Mouse (Mus musculus) G1E (cell line): ENCODE measurements around the gene Ercc6l2. TPM values are rescaled to one million over a fixed set of nuclear protein-coding genes. Genes with fewer than 3 reads are reported as not detected.

Experiments
- ATAC-seq: 2 replicates; pipeline ENCODE4 v1.8.0; 2016; ENCODE audit warnings: mild to moderate bottlenecking; ENCODE audit not compliant: insufficient number of reproducible peaks, poor library complexity, low FRiP score, severe bottlenecking; ENCODE audit errors: extremely low read depth
- DNase-seq: peaks from one replicate; pipeline ENCODE4 v3.0.0; 2012; ENCODE audit warnings: low spot score
- H3K27me3 ChIP-seq: 2 replicates; pipeline ENCODE4 v1.6.1; 2012; ENCODE audit warnings: mild to moderate bottlenecking, low read length, inconsistent platforms; ENCODE audit not compliant: insufficient read depth
- H3K36me3 ChIP-seq: replicated peaks from 2 replicates; pipeline ENCODE3; 2012; ENCODE audit warnings: mild to moderate bottlenecking, inconsistent platforms
- H3K4me1 ChIP-seq: 2 replicates; pipeline ENCODE4 v1.6.1; 2012; ENCODE audit warnings: low read depth, low read length, inconsistent platforms, mixed read lengths; ENCODE audit not compliant: insufficient read depth
- H3K4me3 ChIP-seq: 2 replicates; pipeline ENCODE4 v1.5.1; 2012; ENCODE audit warnings: low read depth, mild to moderate bottlenecking, inconsistent platforms, low read length, moderate library complexity, mixed read lengths
- H3K9me3 ChIP-seq: replicated peaks from 2 replicates; pipeline ENCODE4 v1.6.1; 2012; ENCODE audit warnings: inconsistent platforms
- CTCF ChIP-seq: IDR thresholded peaks from 2 replicates; pipeline ENCODE4 v1.5.1; 2012; ENCODE audit warnings: low read depth, low read length, inconsistent platforms, mixed read lengths
- GATA1 ChIP-seq: IDR thresholded peaks from 2 replicates; pipeline ENCODE4 v1.6.1; 2012; ENCODE audit warnings: borderline replicate concordance, low read length, inconsistent platforms, mixed read lengths
- GATA2 ChIP-seq: IDR thresholded peaks from 2 replicates; pipeline ENCODE4 v1.6.1; 2012; ENCODE audit warnings: low read depth, low read length, inconsistent platforms, borderline replicate concordance
- POLR2AphosphoS5 ChIP-seq: IDR thresholded peaks from 2 replicates; pipeline ENCODE4 v1.6.1; 2012; ENCODE audit warnings: low read depth, low read length, inconsistent platforms; ENCODE audit not compliant: insufficient replicate concordance
- TAL1 ChIP-seq: conservative IDR thresholded peaks from 2 replicates; pipeline ENCODE4 v1.6.1; 2012; ENCODE audit warnings: low read depth, low read length, inconsistent platforms, mixed read lengths
- polyA plus RNA-seq: library from polyadenylated mRNA; stranded (reverse); fragments of >175 nt; gene quantifications from 2 replicates; pipeline ENCODE4 v1.2.3, GENCODE M21; 2012
- total RNA-seq, 2 experiments: library from RNA; stranded (forward) in 1 of 2; stranded (reverse) in 1 of 2; fragments of 200-1000 nt in 1 of 2; fragments of >200 nt in 1 of 2; fragmentation: Nextera tagmentation in 1 of 2; gene quantifications; 2 replicates each; pipeline ENCODE4 v1.2.3; 2014 to 2017

Ercc6l2 gene
- total and polyA plus RNA-seq, 3 experiments: 11.0 to 96.8 (median 31.9) TPM

GRCm38 (mm10) chr13:63927326-63927725, 112.3 kb downstream of the Ercc6l2 start:
- H3K9me3 ChIP-seq: no peaks in the 10 kb centered on the region
- DNase-seq (no peak), ATAC-seq (no peak)
- TF ChIP-seq GATA2: no peak
- no peak for TF ChIP-seq CTCF
- TF ChIP-seq GATA1: no peak
- no peak for TF ChIP-seq TAL1
- TF ChIP-seq POLR2AphosphoS5: no peak
- H3K4me1 ChIP-seq: peaks cover 60% of the 10 kb centered on the region
- H3K27me3 ChIP-seq: no peaks in the 10 kb centered on the region
- no peaks in the 10 kb centered on the region for H3K36me3 ChIP-seq
- no peak overlapping the region for H3K4me3 ChIP-seq

GRCm38 (mm10) chr13:63929351-63929750, 114.3 kb downstream of the Ercc6l2 start:
- Histone ChIP-seq H3K4me3 (no peak overlapping the region), H3K9me3 (no peaks in the 10 kb centered on the region), H3K36me3 (no peaks in the 10 kb centered on the region), H3K4me1 (peaks cover 48% of the 10 kb centered on the region), H3K27me3 (no peaks in the 10 kb centered on the region)
- ATAC-seq (peak; percentile 62), DNase-seq (no peak)
- TF ChIP-seq CTCF (no peak), TAL1 (no peak)

GRCm38 (mm10) chr13:63929917-63930515, 115.0 kb downstream of the Ercc6l2 start:
- H3K36me3 ChIP-seq: no peaks in the 10 kb centered on the region

GRCm38 (mm10) chr13:63930525-63930924, 115.5 kb downstream of the Ercc6l2 start:
- H3K9me3 ChIP-seq: no peaks in the 10 kb centered on the region
- H3K4me3 ChIP-seq: no peak overlapping the region
- H3K4me1 ChIP-seq: peaks cover 38% of the 10 kb centered on the region
- ATAC-seq (no peak), DNase-seq (no peak)
- no peaks in the 10 kb centered on the region for H3K27me3 ChIP-seq
- no peak for TF ChIP-seq GATA1
- TF ChIP-seq TAL1: no peak
- no peak for TF ChIP-seq POLR2AphosphoS5
- no peak for TF ChIP-seq GATA2
- no peak for TF ChIP-seq CTCF
- H3K36me3 ChIP-seq: no peaks in the 10 kb centered on the region

More at GRCm38 (mm10) chr13:63929917-63930515, 115.0 kb downstream of the Ercc6l2 start:
- Histone ChIP-seq H3K4me3 (no peak overlapping the region), H3K27me3 (no peaks in the 10 kb centered on the region), H3K4me1 (peaks cover 42% of the 10 kb centered on the region), H3K9me3 (no peaks in the 10 kb centered on the region)
- no peak for DNase-seq
- no peak for TF ChIP-seq POLR2AphosphoS5
- TF ChIP-seq TAL1: no peak
- no peak for TF ChIP-seq GATA1
- TF ChIP-seq GATA2: no peak
- TF ChIP-seq CTCF: no peak
- no peak for ATAC-seq

- Histone ChIP-seq H3K4me1 (peaks cover 15% of the 10 kb centered on the region), H3K27me3 (no peaks in the 10 kb centered on the region), H3K36me3 (no peaks in the 10 kb centered on the region), H3K4me3 (no peak overlapping the region; the same call in 1 of the 2 replicates), H3K9me3 (no peaks in the 10 kb centered on the region)
- TF ChIP-seq GATA1 (no peak), CTCF (no peak), TAL1 (no peak), GATA2 (no peak), POLR2AphosphoS5 (no peak)
- no peak for ATAC-seq
- no peak for DNase-seq
Measured at GRCm38 (mm10) chr13:63936369-63936768, 121.3 kb downstream of the Ercc6l2 start.

GRCm38 (mm10) chr13:63940257-63940656, 125.2 kb downstream of the Ercc6l2 start:
- DNase-seq: no peak
- no peaks in the 10 kb centered on the region for H3K36me3 ChIP-seq
- TF ChIP-seq CTCF (no peak), POLR2AphosphoS5 (no peak), GATA1 (no peak), TAL1 (no peak), GATA2 (no peak)

More at GRCm38 (mm10) chr13:63940257-63940656, 125.2 kb downstream of the Ercc6l2 start:
- ATAC-seq: no peak
- H3K9me3 ChIP-seq: no peaks in the 10 kb centered on the region
- no peak overlapping the region for H3K4me3 ChIP-seq
- H3K27me3 ChIP-seq: no peaks in the 10 kb centered on the region
- H3K4me1 ChIP-seq: peaks cover 28% of the 10 kb centered on the region
